Mouse (Mus musculus) forebrain, embryonic 16.5 days (tissue): ENCODE data around the gene Myh9. TPM values are rescaled to one million over a fixed set of nuclear protein-coding genes. Genes with fewer than 3 reads are reported as not detected.

Experiments used
- ATAC-seq: fragments of 200-750 bp; cut with Nextera tagmentation; 2 replicates; pipeline ENCODE4 v1.8.0; 2017; ENCODE audit warnings: mild to moderate bottlenecking, moderate library complexity
- H3K27ac ChIP-seq: fragments of 300-500 bp; sonication (generic); 2 replicates; pipeline ENCODE4 v1.5.1; 2014; ENCODE audit warnings: low read length, control low read depth
- H3K27me3 ChIP-seq: fragments of 300-500 bp; sonication (generic); replicated peaks from 2 replicates; pipeline ENCODE4 v1.6.1; 2014; ENCODE audit warnings: low read length; ENCODE audit not compliant: control insufficient read depth, insufficient read depth
- H3K36me3 ChIP-seq: fragments of 300-500 bp; sonication (generic); 2 replicates; pipeline ENCODE4 v1.6.1; 2014; ENCODE audit not compliant: control insufficient read depth, insufficient read depth
- H3K4me1 ChIP-seq: fragments of 300-500 bp; sonication (generic); replicated peaks from 2 replicates; pipeline ENCODE4 v1.6.1; 2014; ENCODE audit warnings: low read length; ENCODE audit not compliant: control insufficient read depth, insufficient read depth
- H3K4me2 ChIP-seq: fragments of 300-500 bp; sonication (generic); 2 replicates; pipeline ENCODE4 v1.6.1; 2014; ENCODE audit warnings: mild to moderate bottlenecking, low read length, control low read depth
- H3K4me3 ChIP-seq: fragments of 300-500 bp; sonication (generic); replicated peaks from 2 replicates; pipeline ENCODE4 v1.5.1; 2014; ENCODE audit warnings: mild to moderate bottlenecking, low read length, control low read depth
- H3K9ac ChIP-seq: fragments of 300-500 bp; sonication (generic); replicated peaks from 2 replicates; pipeline ENCODE4 v1.6.1; 2014; ENCODE audit warnings: low read depth, low read length, control low read depth
- H3K9me3 ChIP-seq: fragments of 300-500 bp; sonication (generic); 2 replicates; pipeline ENCODE4 v1.6.1; 2016; ENCODE audit warnings: low read length; ENCODE audit not compliant: control insufficient read depth
- WGBS: fragments of 180-500 bp; shearing (Covaris S2); extraction: QIAGEN DNeasy Blood & Tissue Kit; methylation state at CpG from one replicate; pipeline ENCODE4 v1.1.7; 2014; 5-methylcytosine and 5-hydroxymethylcytosine counted together
- polyA plus RNA-seq: library from polyadenylated mRNA; unstranded; fragments of >200 nt; fragmentation: Nextera tagmentation; extraction: Ambion mirVana; gene quantifications from 2 replicates; pipeline ENCODE4 v1.2.1, GENCODE M21; 2015

The Myh9 gene
- polyA plus RNA-seq, 1 experiment from 2014 or later = 13.6 TPM

DNA sequence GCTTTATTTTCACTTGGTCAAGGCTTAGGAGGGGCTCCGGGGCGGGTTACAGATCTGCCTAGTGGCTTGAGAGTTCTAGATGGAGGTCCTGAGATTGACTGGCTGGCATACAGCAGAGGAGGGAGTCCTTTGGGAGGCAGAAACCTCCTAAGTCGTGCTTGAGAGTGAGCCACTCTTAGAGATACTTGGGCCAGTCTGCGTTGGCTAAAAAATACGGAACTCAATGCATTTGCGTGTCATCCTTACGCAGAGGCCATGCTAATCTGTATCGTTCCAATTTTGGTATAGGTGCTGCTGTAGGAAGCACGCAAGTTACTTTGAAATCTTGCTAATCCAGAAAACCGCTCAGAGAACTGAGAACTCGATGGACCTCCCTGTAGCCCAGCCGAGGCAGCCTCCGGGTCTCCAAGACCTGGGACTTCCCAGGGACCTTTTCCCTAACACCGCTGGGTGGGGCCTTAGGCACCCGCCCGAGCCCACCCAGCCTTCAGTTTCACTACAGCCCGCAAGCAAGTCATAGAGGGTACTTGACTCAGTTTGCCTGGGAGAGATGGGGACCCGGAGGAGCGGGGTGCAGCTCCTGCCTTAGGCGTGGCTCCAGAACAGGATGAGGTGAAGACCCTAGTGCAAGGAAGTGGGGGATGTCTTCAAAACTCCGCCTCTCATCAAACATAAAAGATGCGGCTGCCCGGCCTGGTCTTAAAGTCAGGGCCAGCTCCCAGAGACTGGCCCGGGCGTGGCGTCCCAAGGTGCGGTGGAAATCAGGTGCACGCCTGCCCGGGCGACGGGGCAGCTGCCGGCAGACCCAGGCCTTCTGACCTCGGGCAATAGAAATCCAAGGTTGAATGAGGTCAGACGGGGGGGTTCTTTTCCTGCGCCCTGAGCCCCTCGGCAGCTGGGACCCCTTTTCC lies 1.3 kb downstream of the Myh9 start:
- Histone ChIP-seq H3K9ac (peak overlapping the region; percentile 83), H3K27me3 (no peaks in the 10 kb centered on the region), H3K4me2 (peak overlapping the region; percentile 95), H3K27ac (no peak overlapping the region; the same call in 1 of the 2 replicates), H3K9me3 (no peaks in the 10 kb centered on the region), H3K36me3 (no peaks in the 10 kb centered on the region), H3K4me3 (peak overlapping the region; percentile 68), H3K4me1 (peaks cover 35% of the 10 kb centered on the region)
- ATAC-seq = no peak
- WGBS = 5% methylated on average over 36 of the region's 36 CpGs

DNA sequence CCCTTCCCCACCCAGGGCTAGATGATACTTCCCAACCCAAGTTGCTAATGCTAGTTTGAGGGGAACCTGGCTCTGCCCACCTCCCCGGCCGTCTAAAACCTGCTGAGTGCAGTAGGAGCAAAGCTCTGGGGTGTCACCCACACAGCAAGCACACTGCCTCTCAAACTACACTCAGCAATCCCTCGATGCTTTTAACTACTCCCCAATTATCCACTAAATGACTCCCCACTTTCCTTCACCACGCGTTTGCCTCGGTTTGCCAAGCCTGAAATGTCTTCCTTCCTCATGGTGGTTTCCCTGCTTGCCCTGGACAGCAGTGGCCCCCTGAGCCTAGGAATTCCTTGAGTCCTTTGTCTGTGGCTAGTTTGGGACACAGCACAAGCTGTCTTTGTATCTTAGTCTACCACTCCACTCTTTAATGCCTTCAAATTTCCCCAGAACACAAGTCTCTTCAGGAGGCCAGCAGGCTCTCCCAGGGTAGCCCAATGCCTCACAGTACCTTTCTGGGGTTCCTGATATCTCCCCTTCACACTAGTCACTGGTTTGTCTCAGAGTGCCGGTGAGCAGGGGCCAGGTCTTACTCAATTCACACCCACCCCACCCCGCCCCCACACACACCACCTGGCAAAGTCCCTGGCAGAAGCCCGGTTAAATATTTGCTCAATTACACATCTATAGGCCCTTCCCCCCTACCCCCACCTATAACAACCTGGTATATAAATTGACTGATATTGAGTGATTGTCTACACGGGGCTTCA lies 2.3 kb downstream of the Myh9 start:
- Histone ChIP-seq H3K27ac (no peak overlapping the region; the same call in 1 of the 2 replicates), H3K27me3 (no peaks in the 10 kb centered on the region), H3K4me3 (peak overlapping the region; percentile 68), H3K36me3 (no peaks in the 10 kb centered on the region), H3K9me3 (no peaks in the 10 kb centered on the region), H3K4me2 (peak overlapping the region; percentile 95), H3K9ac (no peak overlapping the region), H3K4me1 (peaks cover 35% of the 10 kb centered on the region)
- no peak for ATAC-seq
- WGBS = 12% methylated on average over 10 of the region's 10 CpGs

DNA sequence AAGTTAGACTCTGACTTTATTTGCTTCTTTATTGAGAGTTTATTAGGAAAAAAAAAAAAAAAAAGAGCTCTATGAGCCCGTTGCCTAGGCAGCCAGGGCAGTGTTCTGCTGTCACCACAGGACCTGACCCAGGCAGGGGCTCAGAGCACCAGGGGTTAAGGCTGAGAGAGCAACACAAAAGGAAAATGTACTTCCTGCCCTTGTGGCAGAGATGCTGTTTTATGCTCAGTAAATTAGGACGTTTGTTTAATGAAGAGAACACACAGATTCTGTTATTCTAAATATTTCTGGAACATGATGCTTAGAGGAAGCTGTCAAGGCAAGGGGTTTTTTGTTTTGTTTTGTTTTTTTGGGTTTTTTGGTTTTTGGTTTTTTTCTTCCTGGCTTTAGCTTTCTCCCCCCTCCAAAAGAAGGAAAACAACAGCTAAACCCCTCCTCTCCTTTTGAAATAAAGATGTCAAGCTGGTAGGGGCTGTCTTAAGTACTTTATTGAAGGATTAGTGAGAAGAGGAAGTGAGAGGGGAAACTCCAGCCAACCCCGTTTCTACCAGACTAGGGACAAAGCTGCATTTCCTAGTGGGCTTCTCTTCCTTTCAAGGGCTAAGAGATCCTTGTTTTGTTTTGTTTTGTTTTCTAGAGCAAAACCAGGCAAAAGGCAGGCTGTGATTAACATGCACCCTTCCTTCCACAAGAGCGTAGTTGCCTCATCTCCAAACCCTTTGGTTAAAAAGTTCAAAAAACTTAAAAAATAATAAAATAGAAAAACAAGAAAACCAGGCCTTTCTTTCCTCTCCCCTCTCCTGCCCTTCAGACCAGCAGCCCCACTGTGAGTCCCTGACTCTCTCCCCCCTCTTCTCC lies 3.2 kb downstream of the Myh9 start:
- Histone ChIP-seq H3K4me3 (no peak overlapping the region), H3K36me3 (no peaks in the 10 kb centered on the region), H3K9ac (no peak overlapping the region), H3K4me1 (peaks cover 35% of the 10 kb centered on the region), H3K27me3 (no peaks in the 10 kb centered on the region), H3K9me3 (no peaks in the 10 kb centered on the region), H3K27ac (no peak overlapping the region), H3K4me2 (peak overlapping the region; percentile 95; the same call in 1 of the 2 replicates)
- no peak for ATAC-seq
- WGBS = 13% methylated on average over 4 of the region's 4 CpGs

DNA sequence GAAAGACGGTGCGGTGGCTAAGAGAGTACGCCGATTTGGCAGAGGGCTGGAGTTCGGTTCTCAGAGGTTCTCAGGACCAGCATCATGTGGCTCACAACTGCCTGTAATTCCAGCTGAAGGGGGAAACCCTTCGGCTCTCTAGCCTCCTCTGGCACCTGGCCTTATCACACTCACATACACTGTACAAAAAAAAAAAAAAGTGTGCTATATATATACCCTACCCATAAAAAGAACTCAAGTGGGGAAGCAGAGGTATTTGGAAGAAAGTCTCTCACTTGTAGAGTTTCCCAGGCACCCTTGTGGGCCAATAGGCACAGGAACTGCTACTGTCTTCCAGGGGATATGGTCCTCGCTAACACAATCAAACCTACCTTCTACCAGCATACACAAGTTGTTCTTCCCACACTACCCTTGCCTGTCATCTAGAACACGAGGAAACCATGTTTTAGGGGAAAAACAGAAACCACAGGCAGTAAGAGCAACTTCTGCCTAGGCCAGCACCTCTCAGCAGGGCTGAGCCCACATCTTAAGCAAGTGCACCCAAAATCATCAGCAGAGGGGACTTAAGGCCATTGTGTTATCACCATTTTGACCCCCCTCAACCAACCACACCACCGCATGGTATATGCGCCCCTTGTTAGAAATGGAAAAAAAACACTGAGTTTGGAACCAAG lies 4.4 kb downstream of the Myh9 start:
- Histone ChIP-seq H3K4me2 (no peak overlapping the region), H3K36me3 (no peaks in the 10 kb centered on the region), H3K9ac (no peak overlapping the region), H3K9me3 (no peaks in the 10 kb centered on the region), H3K27me3 (no peaks in the 10 kb centered on the region), H3K27ac (no peak overlapping the region), H3K4me3 (no peak overlapping the region), H3K4me1 (peaks cover 34% of the 10 kb centered on the region)
- ATAC-seq = no peak
- 75% methylated on average over 10 of the region's 10 CpGs for WGBS

DNA sequence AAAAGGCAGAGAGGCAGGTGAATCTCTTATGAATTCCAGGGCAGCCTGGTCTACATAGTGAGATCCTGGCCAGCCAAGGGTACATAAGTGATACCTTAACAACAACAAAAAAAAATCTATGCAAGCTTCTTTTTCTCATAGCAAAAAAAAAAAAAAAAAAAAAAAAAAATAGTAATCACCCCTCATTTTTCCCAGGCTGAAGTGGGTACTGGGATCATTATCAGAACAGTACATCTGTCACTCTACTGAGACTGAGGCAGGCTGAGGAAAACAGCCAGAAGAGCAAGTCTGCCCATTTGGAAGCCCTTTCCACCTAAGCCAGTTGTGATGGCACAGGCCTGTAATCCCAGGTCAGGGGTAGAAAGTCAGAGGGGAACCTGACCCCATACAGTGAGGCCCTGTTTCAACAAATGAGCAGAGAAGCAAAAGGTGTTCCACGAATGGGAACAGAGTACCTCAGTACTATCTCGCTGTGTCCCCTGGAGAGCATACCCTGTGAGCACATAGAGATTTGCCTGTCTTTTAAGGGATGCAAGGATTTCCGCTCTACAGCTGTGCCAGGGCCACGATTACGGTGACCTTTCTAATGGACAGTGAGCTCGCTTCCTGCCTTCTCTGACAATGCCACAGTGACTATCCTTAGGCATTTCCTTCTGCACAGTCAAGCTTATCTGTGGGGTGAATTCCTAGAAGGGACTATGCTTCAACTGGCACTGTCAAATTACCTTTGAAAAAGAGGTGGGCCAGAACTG lies 5.1 kb downstream of the Myh9 start:
- WGBS = 59% methylated on average over 6 of the region's 6 CpGs
- no peaks in the 10 kb centered on the region for H3K27me3 ChIP-seq
- no peak overlapping the region for H3K9ac ChIP-seq
- no peaks in the 10 kb centered on the region for H3K36me3 ChIP-seq
- H3K4me1 ChIP-seq = peaks cover 33% of the 10 kb centered on the region
- ATAC-seq = no peak
- no peak overlapping the region for H3K4me3 ChIP-seq
- H3K9me3 ChIP-seq = no peaks in the 10 kb centered on the region
- no peak overlapping the region for H3K27ac ChIP-seq
- H3K4me2 ChIP-seq = no peak overlapping the region

DNA sequence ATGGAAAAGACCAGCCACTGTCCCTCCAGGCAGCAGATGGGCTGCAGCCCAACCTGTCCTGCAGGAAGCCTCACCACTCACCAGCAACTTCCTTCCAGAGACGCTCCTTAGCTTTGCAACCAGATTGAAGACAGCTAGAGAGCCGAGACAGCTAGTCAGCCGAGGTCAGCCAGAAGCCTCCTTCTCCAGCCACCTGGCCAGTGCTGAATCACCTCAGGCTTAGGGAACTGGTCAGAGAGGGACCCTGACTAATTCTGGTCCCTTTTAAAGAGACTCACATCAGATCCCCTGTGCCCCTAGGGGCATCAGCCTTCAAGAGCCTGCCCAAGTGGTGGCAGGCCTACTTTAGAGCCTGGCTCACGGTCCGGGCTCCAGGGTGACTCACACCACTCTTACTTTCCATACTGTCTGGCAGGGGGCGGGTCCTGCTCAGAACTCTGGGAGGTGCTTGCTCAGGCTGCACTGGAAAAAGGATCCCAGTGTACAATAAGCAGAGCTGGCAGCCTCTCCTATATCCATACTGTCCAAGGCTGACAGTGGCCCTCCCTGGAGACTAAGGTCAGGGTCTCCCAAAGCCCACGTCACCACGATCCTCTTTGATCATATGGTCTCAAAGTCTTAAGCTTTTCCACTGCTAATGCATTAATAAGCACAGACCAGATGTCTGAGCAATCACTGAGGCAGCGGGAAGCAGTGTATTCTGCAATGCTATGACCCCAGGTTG lies 5.9 kb downstream of the Myh9 start:
- Histone ChIP-seq H3K4me1 (peaks cover 32% of the 10 kb centered on the region), H3K4me3 (no peak overlapping the region), H3K27me3 (no peaks in the 10 kb centered on the region), H3K9ac (no peak overlapping the region), H3K4me2 (no peak overlapping the region), H3K27ac (no peak overlapping the region), H3K36me3 (no peaks in the 10 kb centered on the region), H3K9me3 (no peaks in the 10 kb centered on the region)
- 59% methylated on average over 9 of the region's 9 CpGs for WGBS
- no peak for ATAC-seq

DNA sequence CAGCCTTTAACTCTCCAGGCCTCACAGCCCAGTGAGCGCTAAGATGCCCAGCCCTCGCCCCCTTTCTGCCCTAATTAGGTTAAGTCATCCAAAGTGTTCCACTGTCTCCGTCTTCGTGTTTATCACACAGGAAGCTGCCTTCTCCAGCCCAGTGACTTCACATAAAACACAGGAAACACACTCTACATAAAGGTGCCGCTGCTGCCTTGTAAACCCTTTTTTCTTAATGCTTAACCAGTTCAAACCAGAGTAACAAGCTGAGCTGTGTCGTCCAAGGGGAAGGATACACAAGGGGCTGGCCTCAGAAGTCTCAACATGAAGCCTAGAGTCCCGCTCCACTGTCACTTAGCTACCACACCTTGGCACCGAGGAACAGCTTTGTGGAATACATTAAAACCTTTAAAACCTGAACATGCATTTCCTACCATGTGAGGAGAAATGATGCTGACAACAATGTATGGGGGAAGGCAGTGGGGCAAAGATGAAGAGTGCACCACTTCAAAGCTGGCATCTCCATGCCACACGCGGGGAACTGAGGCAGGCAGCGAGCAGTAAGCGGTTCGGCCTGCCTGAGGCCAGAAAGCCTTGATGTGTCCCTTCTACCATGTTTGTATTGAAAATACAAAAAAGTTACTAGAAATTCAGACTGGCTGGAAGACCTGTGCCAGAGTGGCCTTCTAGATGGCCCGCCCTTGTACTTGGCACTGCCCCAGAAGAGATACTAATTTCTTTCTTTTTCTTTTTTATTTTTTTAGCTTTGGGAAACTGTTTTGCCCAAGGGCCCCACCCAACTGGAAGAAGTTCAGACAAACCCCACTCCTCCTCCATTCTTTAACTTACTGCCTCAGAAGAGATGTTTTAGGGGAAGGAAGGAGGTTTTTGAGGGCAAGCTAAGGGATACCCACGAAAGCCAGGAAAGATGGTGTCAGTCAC lies 7.4 kb downstream of the Myh9 start:
- Histone ChIP-seq H3K27ac (no peak overlapping the region), H3K4me2 (no peak overlapping the region), H3K9ac (no peak overlapping the region), H3K36me3 (no peaks in the 10 kb centered on the region), H3K27me3 (no peaks in the 10 kb centered on the region), H3K4me1 (peaks cover 17% of the 10 kb centered on the region), H3K4me3 (no peak overlapping the region), H3K9me3 (no peaks in the 10 kb centered on the region)
- ATAC-seq = no peak
- whole genome bisulfite sequencing = 79% methylated on average over 15 of the region's 15 CpGs
